Mouse (Mus musculus): ENCODE measurements at regions not wholly inside any gene's neighbourhood (a gene's known extent, or its start where the extent isn't known, plus 50 kb on each side); places are given as distances from the start of the nearest gene placed in this dataset.

GRCm38 (mm10) chr9:14086201-14086600, 188.7 kb upstream of the Sesn3 start:
- Histone ChIP-seq H3K27me3 (no peaks in the 10 kb centered on the region), H3K4me3 (no peak overlapping the region), H3K36me3 (no peaks in the 10 kb centered on the region), H3K9ac (replicated peaks) (no peak overlapping the region), H3K4me2 (replicated peaks) (no peak overlapping the region), H3K27ac (replicated peaks) (no peak overlapping the region), H3K9me3 (no peaks in the 10 kb centered on the region), H3K4me1 (0 out of 2 replicates have a peak, but pooled peaks cover 6% of the 10 kb centered on the region)
- ATAC-seq (replicated peaks) = no peak
- 59% methylated on average over 2 of the region's 2 CpGs for WGBS

- no peak overlapping the region for H3K4me2 ChIP-seq (replicated peaks)
- ATAC-seq (replicated peaks) = no peak
- no peaks in the 10 kb centered on the region for H3K27me3 ChIP-seq
- no peaks in the 10 kb centered on the region for H3K9me3 ChIP-seq
- H3K4me1 ChIP-seq = 0 out of 2 replicates have a peak, but pooled peaks cover 6% of the 10 kb centered on the region
- no peak overlapping the region for H3K27ac ChIP-seq (replicated peaks)
- no peak overlapping the region for H3K4me3 ChIP-seq
- no peaks in the 10 kb centered on the region for H3K36me3 ChIP-seq
- H3K9ac ChIP-seq (replicated peaks) = no peak overlapping the region
- WGBS = 98% methylated on average over 3 of the region's 3 CpGs
Measured at GRCm38 (mm10) chr9:14086611-14087010, 188.3 kb upstream of the Sesn3 start.

GRCm38 (mm10) chr9:14087874-14088273, 187.0 kb upstream of the Sesn3 start:
- ATAC-seq (replicated peaks) = no peak
- WGBS = 91% methylated on average over 4 of the region's 4 CpGs
- Histone ChIP-seq H3K9ac (replicated peaks) (no peak overlapping the region), H3K27ac (replicated peaks) (no peak overlapping the region), H3K4me3 (no peak overlapping the region), H3K4me1 (0 out of 2 replicates have a peak, but pooled peaks cover 6% of the 10 kb centered on the region), H3K9me3 (no peaks in the 10 kb centered on the region), H3K36me3 (no peaks in the 10 kb centered on the region), H3K4me2 (replicated peaks) (no peak overlapping the region), H3K27me3 (no peaks in the 10 kb centered on the region)

- no peaks in the 10 kb centered on the region for H3K36me3 ChIP-seq
- no peak overlapping the region for H3K4me2 ChIP-seq (replicated peaks)
- 38% methylated on average over 8 of the region's 8 CpGs for WGBS
- ATAC-seq (replicated peaks) = peak; percentile 57
- no peak overlapping the region for H3K9ac ChIP-seq (replicated peaks)
- H3K4me1 ChIP-seq = 0 out of 2 replicates have a peak, but pooled peaks cover 6% of the 10 kb centered on the region
- H3K27me3 ChIP-seq = no peaks in the 10 kb centered on the region
- no peak overlapping the region for H3K4me3 ChIP-seq
- H3K9me3 ChIP-seq = no peaks in the 10 kb centered on the region
- no peak overlapping the region for H3K27ac ChIP-seq (replicated peaks)
Measured at GRCm38 (mm10) chr9:14089791-14090256, 185.0 kb upstream of the Sesn3 start.

GRCm38 (mm10) chr9:14090454-14090853, 184.4 kb upstream of the Sesn3 start:
- Histone ChIP-seq H3K9ac (replicated peaks) (no peak overlapping the region), H3K9me3 (no peaks in the 10 kb centered on the region), H3K4me2 (replicated peaks) (no peak overlapping the region), H3K27ac (replicated peaks) (no peak overlapping the region), H3K4me1 (0 out of 2 replicates have a peak, but pooled peaks cover 6% of the 10 kb centered on the region), H3K27me3 (no peaks in the 10 kb centered on the region), H3K4me3 (no peak overlapping the region), H3K36me3 (no peaks in the 10 kb centered on the region)
- no peak for ATAC-seq (replicated peaks)
- WGBS = 97% methylated on average over 2 of the region's 2 CpGs

GRCm38 (mm10) chr9:14091099-14091930, 183.6 kb upstream of the Sesn3 start:
- Histone ChIP-seq H3K4me2 (replicated peaks) (no peak overlapping the region), H3K4me1 (0 out of 2 replicates have a peak, but pooled peaks cover 6% of the 10 kb centered on the region), H3K27me3 (no peaks in the 10 kb centered on the region), H3K27ac (replicated peaks) (no peak overlapping the region), H3K9ac (replicated peaks) (no peak overlapping the region), H3K4me3 (no peak overlapping the region), H3K9me3 (no peaks in the 10 kb centered on the region), H3K36me3 (no peaks in the 10 kb centered on the region)
- no peak for ATAC-seq (replicated peaks)
- WGBS = 82% methylated on average over 8 of the region's 8 CpGs

- H3K27ac ChIP-seq (replicated peaks) = no peak overlapping the region
- no peak overlapping the region for H3K4me2 ChIP-seq (replicated peaks)
- ATAC-seq (replicated peaks) = no peak
- no peaks in the 10 kb centered on the region for H3K36me3 ChIP-seq
- H3K27me3 ChIP-seq = no peaks in the 10 kb centered on the region
- no peak overlapping the region for H3K4me3 ChIP-seq
- 83% methylated on average over 2 of the region's 2 CpGs for WGBS
- H3K9me3 ChIP-seq = no peaks in the 10 kb centered on the region
- H3K9ac ChIP-seq (replicated peaks) = no peak overlapping the region
- H3K4me1 ChIP-seq = 0 out of 2 replicates have a peak, but pooled peaks cover 6% of the 10 kb centered on the region
Measured at GRCm38 (mm10) chr9:14092996-14093442, 181.8 kb upstream of the Sesn3 start.

GRCm38 (mm10) chr9:14103538-14103937, 171.3 kb upstream of the Sesn3 start:
- no peaks in the 10 kb centered on the region for H3K27me3 ChIP-seq
- no peak overlapping the region for H3K9ac ChIP-seq (replicated peaks)
- WGBS = 89% methylated on average over 1 of the region's 1 CpGs
- no peak overlapping the region for H3K4me2 ChIP-seq (replicated peaks)
- H3K4me1 ChIP-seq = no peaks in the 10 kb centered on the region
- no peak overlapping the region for H3K27ac ChIP-seq (replicated peaks)
- no peaks in the 10 kb centered on the region for H3K36me3 ChIP-seq
- H3K4me3 ChIP-seq = no peak overlapping the region
- ATAC-seq (replicated peaks) = no peak
- H3K9me3 ChIP-seq = no peaks in the 10 kb centered on the region

- Histone ChIP-seq H3K27me3 (no peaks in the 10 kb centered on the region), H3K9ac (replicated peaks) (no peak overlapping the region), H3K36me3 (no peaks in the 10 kb centered on the region), H3K4me3 (no peak overlapping the region), H3K27ac (replicated peaks) (no peak overlapping the region), H3K4me1 (no peaks in the 10 kb centered on the region), H3K4me2 (replicated peaks) (no peak overlapping the region), H3K9me3 (no peaks in the 10 kb centered on the region)
- WGBS = 54% methylated on average over 2 of the region's 2 CpGs
- no peak for ATAC-seq (replicated peaks)
Measured at GRCm38 (mm10) chr9:14104921-14105320, 169.9 kb upstream of the Sesn3 start.

GRCm38 (mm10) chr9:14106371-14106770, 168.5 kb upstream of the Sesn3 start:
- H3K4me3 ChIP-seq = no peak overlapping the region
- WGBS = 62% methylated on average over 1 of the region's 1 CpGs

GRCm38 (mm10) chr9:14108798-14109197, 166.1 kb upstream of the Sesn3 start:
- H3K27ac ChIP-seq (replicated peaks) = no peak overlapping the region
- no peak overlapping the region for H3K4me3 ChIP-seq
- WGBS = 93% methylated on average over 4 of the region's 4 CpGs
- H3K4me2 ChIP-seq (replicated peaks) = no peak overlapping the region
- no peaks in the 10 kb centered on the region for H3K4me1 ChIP-seq
- H3K27me3 ChIP-seq = no peaks in the 10 kb centered on the region
- H3K36me3 ChIP-seq = no peaks in the 10 kb centered on the region
- no peaks in the 10 kb centered on the region for H3K9me3 ChIP-seq
- no peak for ATAC-seq (replicated peaks)
- no peak overlapping the region for H3K9ac ChIP-seq (replicated peaks)

More at GRCm38 (mm10) chr9:14106371-14106770, 168.5 kb upstream of the Sesn3 start:
- Histone ChIP-seq H3K27ac (replicated peaks) (no peak overlapping the region), H3K27me3 (no peaks in the 10 kb centered on the region), H3K4me1 (no peaks in the 10 kb centered on the region), H3K9ac (replicated peaks) (no peak overlapping the region), H3K9me3 (no peaks in the 10 kb centered on the region), H3K4me2 (replicated peaks) (no peak overlapping the region), H3K36me3 (no peaks in the 10 kb centered on the region)
- 0 out of 2 replicates have a peak, but pooled peaks have one; percentile 11 for ATAC-seq (replicated peaks)

GRCm38 (mm10) chr9:14109492-14109891, 165.4 kb upstream of the Sesn3 start:
- no peaks in the 10 kb centered on the region for H3K36me3 ChIP-seq
- ATAC-seq (replicated peaks) = no peak
- WGBS = 84% methylated on average over 4 of the region's 4 CpGs
- no peaks in the 10 kb centered on the region for H3K27me3 ChIP-seq
- H3K4me1 ChIP-seq = no peaks in the 10 kb centered on the region
- H3K4me2 ChIP-seq (replicated peaks) = no peak overlapping the region
- H3K27ac ChIP-seq (replicated peaks) = no peak overlapping the region
- H3K9me3 ChIP-seq = no peaks in the 10 kb centered on the region
- no peak overlapping the region for H3K9ac ChIP-seq (replicated peaks)
- no peak overlapping the region for H3K4me3 ChIP-seq
